Mouse (Mus musculus) G1E (cell line): Measurements from ENCODE around the gene Dnase2b. TPM values are rescaled to one million over a fixed set of nuclear protein-coding genes. Genes with fewer than 3 reads are reported as not detected.

Experiments
- ATAC-seq: 2 replicates; pipeline ENCODE4 v1.8.0; 2016; ENCODE audit warnings: mild to moderate bottlenecking; ENCODE audit not compliant: insufficient number of reproducible peaks, poor library complexity, low FRiP score, severe bottlenecking; ENCODE audit errors: extremely low read depth
- DNase-seq: peaks from one replicate; pipeline ENCODE4 v3.0.0; 2012; ENCODE audit warnings: low spot score
- H3K27me3 ChIP-seq: 2 replicates; pipeline ENCODE4 v1.6.1; 2012; ENCODE audit warnings: mild to moderate bottlenecking, low read length, inconsistent platforms; ENCODE audit not compliant: insufficient read depth
- H3K36me3 ChIP-seq: replicated peaks from 2 replicates; pipeline ENCODE3; 2012; ENCODE audit warnings: mild to moderate bottlenecking, inconsistent platforms
- H3K4me1 ChIP-seq: 2 replicates; pipeline ENCODE4 v1.6.1; 2012; ENCODE audit warnings: low read depth, low read length, inconsistent platforms, mixed read lengths; ENCODE audit not compliant: insufficient read depth
- H3K4me3 ChIP-seq: 2 replicates; pipeline ENCODE4 v1.5.1; 2012; ENCODE audit warnings: low read depth, mild to moderate bottlenecking, inconsistent platforms, low read length, moderate library complexity, mixed read lengths
- H3K9me3 ChIP-seq: replicated peaks from 2 replicates; pipeline ENCODE4 v1.6.1; 2012; ENCODE audit warnings: inconsistent platforms
- CTCF ChIP-seq: IDR thresholded peaks from 2 replicates; pipeline ENCODE4 v1.5.1; 2012; ENCODE audit warnings: low read depth, low read length, inconsistent platforms, mixed read lengths
- GATA1 ChIP-seq: IDR thresholded peaks from 2 replicates; pipeline ENCODE4 v1.6.1; 2012; ENCODE audit warnings: borderline replicate concordance, low read length, inconsistent platforms, mixed read lengths
- GATA2 ChIP-seq: IDR thresholded peaks from 2 replicates; pipeline ENCODE4 v1.6.1; 2012; ENCODE audit warnings: low read depth, low read length, inconsistent platforms, borderline replicate concordance
- POLR2AphosphoS5 ChIP-seq: IDR thresholded peaks from 2 replicates; pipeline ENCODE4 v1.6.1; 2012; ENCODE audit warnings: low read depth, low read length, inconsistent platforms; ENCODE audit not compliant: insufficient replicate concordance
- TAL1 ChIP-seq: conservative IDR thresholded peaks from 2 replicates; pipeline ENCODE4 v1.6.1; 2012; ENCODE audit warnings: low read depth, low read length, inconsistent platforms, mixed read lengths
- polyA plus RNA-seq: library from polyadenylated mRNA; stranded (reverse); fragments of >175 nt; gene quantifications from 2 replicates; pipeline ENCODE4 v1.2.3, GENCODE M21; 2012
- total RNA-seq, 2 experiments: library from RNA; stranded (forward) in 1 of 2; stranded (reverse) in 1 of 2; fragments of 200-1000 nt in 1 of 2; fragments of >200 nt in 1 of 2; fragmentation: Nextera tagmentation in 1 of 2; gene quantifications; 2 replicates each; pipeline ENCODE4 v1.2.3; 2014 to 2017

Gene Dnase2b
- total and polyA plus RNA-seq, 3 experiments = 1.4 TPM; not detected in 2

- TF ChIP-seq GATA1 (no peak), CTCF (no peak), TAL1 (no peak), GATA2 (no peak), POLR2AphosphoS5 (no peak)
- H3K9me3 ChIP-seq = no peaks in the 10 kb centered on the region
- DNase-seq (no peak), ATAC-seq (no peak)
- H3K4me3 ChIP-seq = no peak overlapping the region
- peaks cover 14% of the 10 kb centered on the region for H3K27me3 ChIP-seq
- H3K36me3 ChIP-seq = no peaks in the 10 kb centered on the region
- no peaks in the 10 kb centered on the region for H3K4me1 ChIP-seq
These were observed 80.4 kb downstream of the Dnase2b start for GRCm38 (mm10) chr3:146534986-146535385.

Other genes with a start within 250 kb of the Dnase2b start
- 64.0 and 74.2 TPM in 2 replicates for gene Ssx2ip, start 211.0 kb downstream of the Dnase2b start, total RNA-seq (2014; fragmentation: Nextera tagmentation)
- gene Ssx2ip, start 211.0 kb downstream of the Dnase2b start, total RNA-seq (2017) = 53.4 and 58.6 TPM in 2 replicates
- 12.8 and 13.7 TPM in 2 replicates for gene Ssx2ip, start 211.0 kb downstream of the Dnase2b start, polyA plus RNA-seq
- gene Ctbs, start 165.8 kb downstream of the Dnase2b start, total RNA-seq (2014; fragmentation: Nextera tagmentation) = 27.6 and 40.9 TPM in 2 replicates
- gene Ctbs, start 165.8 kb downstream of the Dnase2b start, total RNA-seq (2017) = 14.7 and 16.7 TPM in 2 replicates
- gene Ctbs, start 165.8 kb downstream of the Dnase2b start, polyA plus RNA-seq = 20.5 and 27.5 TPM in 2 replicates
- 14.9 and 19.7 TPM in 2 replicates for gene Spata1, start 115.8 kb downstream of the Dnase2b start, total RNA-seq (2014; fragmentation: Nextera tagmentation)
- gene Spata1, start 115.8 kb downstream of the Dnase2b start, total RNA-seq (2017) = 11.6 and 20.4 TPM in 2 replicates
- 1.3 and 1.6 TPM in 2 replicates for gene Spata1, start 115.8 kb downstream of the Dnase2b start, polyA plus RNA-seq
- gene Gng5, start 115.8 kb downstream of the Dnase2b start, total RNA-seq (2014; fragmentation: Nextera tagmentation) = 287 and 297 TPM in 2 replicates
- 299 and 354 TPM in 2 replicates for gene Gng5, start 115.8 kb downstream of the Dnase2b start, total RNA-seq (2017)
- gene Gng5, start 115.8 kb downstream of the Dnase2b start, polyA plus RNA-seq = 191 and 352 TPM in 2 replicates
- 95.6 and 103 TPM in 2 replicates for gene Rpf1, start 94.2 kb downstream of the Dnase2b start, total RNA-seq (2014; fragmentation: Nextera tagmentation)
- 99.9 and 111 TPM in 2 replicates for gene Rpf1, start 94.2 kb downstream of the Dnase2b start, total RNA-seq (2017)
- 26.9 and 27.2 TPM in 2 replicates for gene Rpf1, start 94.2 kb downstream of the Dnase2b start, polyA plus RNA-seq
- not detected in 2 replicates for gene Uox, start 45.2 kb downstream of the Dnase2b start, total RNA-seq (2014; fragmentation: Nextera tagmentation)
- 0.22 TPM in 1 of 2 replicates, not detected in the other for gene Uox, start 45.2 kb downstream of the Dnase2b start, total RNA-seq (2017)
- not detected in 2 replicates for gene Uox, start 45.2 kb downstream of the Dnase2b start, polyA plus RNA-seq
- not detected in 2 replicates for gene 4930503B20Rik, start 35.7 kb upstream of the Dnase2b start, total RNA-seq (2014; fragmentation: Nextera tagmentation)
- gene 4930503B20Rik, start 35.7 kb upstream of the Dnase2b start, total RNA-seq (2017) = 0.44 and 0.52 TPM in 2 replicates
- gene 4930503B20Rik, start 35.7 kb upstream of the Dnase2b start, polyA plus RNA-seq = not detected in 2 replicates
- not detected in 2 replicates for gene Samd13, start 70.0 kb upstream of the Dnase2b start, total RNA-seq (2014; fragmentation: Nextera tagmentation)
- gene Samd13, start 70.0 kb upstream of the Dnase2b start, total RNA-seq (2017) = 1.8 and 2.1 TPM in 2 replicates
- 0.09 and 0.10 TPM in 2 replicates for gene Samd13, start 70.0 kb upstream of the Dnase2b start, polyA plus RNA-seq
- 91.3 and 102 TPM in 2 replicates for gene Prkacb, start 197.4 kb upstream of the Dnase2b start, total RNA-seq (2014; fragmentation: Nextera tagmentation)
- gene Prkacb, start 197.4 kb upstream of the Dnase2b start, total RNA-seq (2017) = 146 and 165 TPM in 2 replicates
- 12.0 and 13.5 TPM in 2 replicates for gene Prkacb, start 197.4 kb upstream of the Dnase2b start, polyA plus RNA-seq
- not detected in 2 replicates for gene Ttll7, start 236.8 kb upstream of the Dnase2b start, total RNA-seq (2014; fragmentation: Nextera tagmentation)
- gene Ttll7, start 236.8 kb upstream of the Dnase2b start, total RNA-seq (2017) = 0.06 and 0.38 TPM in 2 replicates
- gene Ttll7, start 236.8 kb upstream of the Dnase2b start, polyA plus RNA-seq = not detected in 2 replicates